Mouse (Mus musculus) erythroblast, embryonic 14.5 days (primary cell): Measurements from ENCODE around the gene Hbq1b. TPM values are rescaled to one million over a fixed set of nuclear protein-coding genes. Genes with fewer than 3 reads are reported as not detected.

Source experiments
- H3K27me3 ChIP-seq: 2 replicates; pipeline ENCODE4 v1.6.1; 2012; ENCODE audit warnings: inconsistent platforms; ENCODE audit not compliant: control insufficient read depth
- H3K36me3 ChIP-seq: 2 replicates; pipeline ENCODE4 v1.6.1; 2012; ENCODE audit warnings: mild to moderate bottlenecking, inconsistent platforms; ENCODE audit not compliant: control insufficient read depth
- H3K4me1 ChIP-seq: 2 replicates; pipeline ENCODE4 v1.6.1; 2012; ENCODE audit warnings: inconsistent platforms; ENCODE audit not compliant: control insufficient read depth
- H3K4me3 ChIP-seq: replicated peaks from 2 replicates; pipeline ENCODE3; 2012; ENCODE audit warnings: moderate library complexity, mild to moderate bottlenecking, inconsistent platforms
- H3K9me3 ChIP-seq: 2 replicates; pipeline ENCODE4 v1.6.1; 2012; ENCODE audit warnings: low read length, inconsistent platforms, mixed read lengths; ENCODE audit not compliant: control insufficient read depth
- GATA1 ChIP-seq: IDR thresholded peaks from 2 replicates; pipeline ENCODE4 v1.6.1; 2012; ENCODE audit warnings: low read length, inconsistent platforms, mixed read lengths
- TAL1 ChIP-seq: IDR thresholded peaks from 3 replicates; pipeline ENCODE4 v1.6.1; 2012; ENCODE audit warnings: low read length, inconsistent platforms, mixed read lengths
- polyA plus RNA-seq: library from polyadenylated mRNA; stranded (reverse); fragments of >175 nt; gene quantifications from 2 replicates; pipeline ENCODE4 v1.2.3, GENCODE M21; 2012

Gene Hbq1b
- polyA plus RNA-seq, 1 experiment: 7.5 TPM

DNA sequence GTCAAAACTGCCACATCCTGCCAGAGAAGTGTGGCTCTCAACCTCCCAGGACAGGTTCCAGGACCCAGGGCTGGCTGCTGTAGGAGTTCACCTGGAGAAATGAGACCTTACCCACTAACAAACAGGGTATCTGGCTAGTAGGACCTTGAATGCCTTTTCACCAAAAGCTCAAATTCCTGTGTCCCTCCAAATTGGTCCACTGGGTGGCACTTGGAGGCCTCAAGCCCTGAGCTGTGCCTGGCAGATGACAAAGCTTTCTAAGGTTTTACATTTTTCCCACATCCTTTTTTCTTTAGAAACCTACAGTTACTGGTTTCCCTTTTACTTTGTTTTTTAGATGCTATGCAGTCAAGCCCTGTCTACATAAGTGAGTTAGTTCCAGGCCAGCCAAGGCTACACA is 39.7 kb upstream of the Hbq1b start:
- Histone ChIP-seq H3K36me3 (peaks cover 98% of the 10 kb centered on the region), H3K9me3 (no peaks in the 10 kb centered on the region), H3K4me1 (peaks cover 99% of the 10 kb centered on the region), H3K27me3 (no peaks in the 10 kb centered on the region), H3K4me3 (peak overlapping the region; percentile 36)
- TF ChIP-seq GATA1 (no peak), TAL1 (no peak)

- Histone ChIP-seq H3K36me3 (peaks cover 98% of the 10 kb centered on the region), H3K27me3 (no peaks in the 10 kb centered on the region), H3K9me3 (no peaks in the 10 kb centered on the region), H3K4me1 (peaks cover 99% of the 10 kb centered on the region), H3K4me3 (no peak overlapping the region)
- TF ChIP-seq TAL1: no peak
- no peak for TF ChIP-seq GATA1
Measured at GRCm38 (mm10) chr11:32248350-32248749, 38.4 kb upstream of the Hbq1b start.

DNA sequence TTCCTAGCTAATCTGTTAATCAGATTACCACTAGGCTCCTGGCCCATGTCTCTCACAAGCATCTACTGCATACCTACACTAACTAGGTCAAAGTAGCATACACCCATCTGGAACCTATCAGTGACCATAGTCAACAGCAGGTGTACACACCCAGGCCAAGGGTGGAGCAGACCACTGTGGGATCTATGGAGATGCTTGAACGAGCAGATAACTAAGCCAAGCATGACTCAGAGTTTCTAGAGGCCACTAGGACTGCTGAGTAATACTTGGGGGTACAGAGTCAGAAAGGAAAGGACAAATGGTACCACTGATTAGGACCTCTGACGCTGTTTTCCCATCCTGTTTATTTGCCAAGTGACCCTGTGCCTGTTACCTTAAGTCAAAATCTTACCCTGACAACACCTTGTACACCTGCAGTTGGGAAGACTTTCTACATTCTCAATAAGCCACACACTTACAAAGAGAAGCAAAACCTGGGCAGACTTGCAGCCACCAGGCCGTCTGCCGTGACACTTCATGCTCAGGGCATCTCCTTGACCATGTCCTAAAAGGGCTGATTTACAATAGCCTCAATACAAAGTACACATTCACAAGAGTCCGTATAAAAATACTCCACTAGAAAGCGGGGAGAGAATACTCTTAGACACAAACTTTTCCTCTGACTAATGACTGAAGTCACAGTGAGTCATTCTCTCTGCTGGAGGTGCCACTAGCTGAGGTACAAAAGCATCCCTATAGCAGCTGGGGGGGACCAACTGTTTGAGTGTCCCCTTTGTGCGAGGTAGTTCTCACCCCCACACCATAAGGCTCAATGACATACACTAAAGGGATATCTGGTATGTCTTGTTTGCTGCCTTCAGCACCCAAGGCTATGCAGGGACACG is 35.6 kb upstream of the Hbq1b start:
- Histone ChIP-seq H3K4me3 (peak overlapping the region; percentile 30), H3K4me1 (peaks cover 100% of the 10 kb centered on the region), H3K9me3 (no peaks in the 10 kb centered on the region), H3K27me3 (no peaks in the 10 kb centered on the region), H3K36me3 (peaks cover 99% of the 10 kb centered on the region)
- peak; percentile 97 for TF ChIP-seq TAL1
- TF ChIP-seq GATA1: peak; percentile 96

- H3K4me1 ChIP-seq: peaks cover 99% of the 10 kb centered on the region
- H3K4me3 ChIP-seq: no peak overlapping the region
- no peak for TF ChIP-seq TAL1
- no peak for TF ChIP-seq GATA1
- no peaks in the 10 kb centered on the region for H3K27me3 ChIP-seq
- peaks cover 95% of the 10 kb centered on the region for H3K36me3 ChIP-seq
- H3K9me3 ChIP-seq: no peaks in the 10 kb centered on the region
Measured at GRCm38 (mm10) chr11:32253121-32253520, 33.6 kb upstream of the Hbq1b start.

GRCm38 (mm10) chr11:32256146-32256545 is 30.6 kb upstream of the Hbq1b start:
- H3K36me3 ChIP-seq: peaks cover 93% of the 10 kb centered on the region
- H3K9me3 ChIP-seq: no peaks in the 10 kb centered on the region
- H3K4me3 ChIP-seq: peak overlapping the region; percentile 36

DNA sequence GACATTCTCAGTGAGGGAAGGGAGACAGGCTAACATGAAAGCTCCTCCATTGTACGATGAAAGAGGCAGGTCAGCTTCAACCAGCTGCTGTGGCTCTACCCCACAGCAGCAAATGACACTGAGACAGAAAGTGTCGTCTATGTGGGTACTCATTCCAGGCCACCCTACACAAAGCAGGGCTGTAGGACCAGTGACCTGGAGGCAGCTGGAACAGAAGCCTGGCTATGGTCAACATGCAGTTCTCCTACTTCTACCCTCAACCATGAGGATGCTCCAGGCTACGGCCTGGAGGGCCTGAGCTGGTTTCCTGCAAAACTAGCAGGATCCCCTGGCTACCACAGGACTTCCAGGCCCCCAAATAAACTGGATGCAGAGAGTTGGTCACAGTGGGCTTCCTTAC is 30.2 kb upstream of the Hbq1b start:
- no peak for TF ChIP-seq TAL1
- TF ChIP-seq GATA1: no peak
- H3K4me1 ChIP-seq: peaks cover 94% of the 10 kb centered on the region
- peaks cover 93% of the 10 kb centered on the region for H3K36me3 ChIP-seq
- no peaks in the 10 kb centered on the region for H3K9me3 ChIP-seq
- no peaks in the 10 kb centered on the region for H3K27me3 ChIP-seq
- peak overlapping the region; percentile 36 for H3K4me3 ChIP-seq

More at GRCm38 (mm10) chr11:32256146-32256545, 30.6 kb upstream of the Hbq1b start:
- Histone ChIP-seq H3K4me1 (peaks cover 95% of the 10 kb centered on the region), H3K27me3 (no peaks in the 10 kb centered on the region)
- TF ChIP-seq TAL1: peak; percentile 96
- TF ChIP-seq GATA1: peak; percentile 90

- Histone ChIP-seq H3K4me3 (no peak overlapping the region), H3K4me1 (peaks cover 95% of the 10 kb centered on the region), H3K9me3 (no peaks in the 10 kb centered on the region), H3K36me3 (peaks cover 86% of the 10 kb centered on the region), H3K27me3 (no peaks in the 10 kb centered on the region)
- TF ChIP-seq TAL1: no peak
- TF ChIP-seq GATA1: no peak
Measured at GRCm38 (mm10) chr11:32262674-32263415, 23.9 kb upstream of the Hbq1b start.

DNA sequence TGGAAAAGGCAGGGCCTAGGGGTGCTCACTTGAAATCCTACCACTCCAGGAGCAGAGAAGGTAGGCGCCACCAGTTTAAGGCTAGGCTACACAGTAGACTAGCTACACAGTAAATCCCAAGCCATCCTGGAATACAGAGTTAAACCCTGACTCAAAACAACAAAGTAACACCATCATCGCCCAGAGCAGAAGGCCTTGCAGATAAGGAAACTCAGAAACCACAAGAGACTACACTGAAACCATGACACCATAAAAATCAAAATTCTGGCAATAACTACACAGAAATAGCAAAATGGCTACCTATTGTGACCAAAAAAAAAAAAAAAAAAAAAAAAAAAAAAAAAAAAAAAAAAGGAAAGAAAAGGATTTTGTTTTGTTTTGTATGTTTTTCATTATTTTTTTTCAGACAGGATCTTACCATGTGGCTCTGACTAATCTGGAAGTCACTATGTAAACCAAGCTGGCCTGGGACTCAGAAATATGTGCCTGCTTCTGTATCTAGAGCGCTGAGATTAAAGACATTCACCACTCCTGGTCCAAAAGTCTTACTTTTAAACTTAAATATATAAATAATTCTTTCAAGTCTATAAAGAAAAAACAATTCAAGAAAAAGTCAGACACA is 21.5 kb upstream of the Hbq1b start:
- Histone ChIP-seq H3K4me1 (peaks cover 98% of the 10 kb centered on the region), H3K9me3 (no peaks in the 10 kb centered on the region), H3K4me3 (peak overlapping the region; percentile 21), H3K36me3 (peaks cover 75% of the 10 kb centered on the region), H3K27me3 (no peaks in the 10 kb centered on the region)
- peak; percentile 86 for TF ChIP-seq GATA1
- TF ChIP-seq TAL1: peak; percentile 87

DNA sequence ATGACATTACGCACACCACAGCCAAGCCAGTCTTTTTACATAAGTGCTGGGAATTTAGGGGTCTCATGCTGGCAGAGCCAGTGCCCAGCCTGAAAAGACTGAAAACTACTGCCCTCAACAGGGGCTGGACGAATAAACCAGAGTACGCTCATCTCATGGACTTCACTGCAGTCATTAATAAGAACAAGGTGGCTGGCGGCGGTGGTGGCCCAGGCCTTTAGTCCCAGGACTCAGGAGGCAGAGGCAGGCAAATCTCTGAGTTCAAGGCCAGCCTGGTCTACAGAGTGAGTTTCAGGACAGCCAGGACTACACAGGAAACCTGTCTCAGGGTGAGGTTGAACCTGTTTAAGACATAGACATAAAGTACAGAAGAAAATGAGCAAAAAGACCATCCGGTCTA is 20.6 kb upstream of the Hbq1b start:
- Histone ChIP-seq H3K27me3 (no peaks in the 10 kb centered on the region), H3K4me1 (peaks cover 97% of the 10 kb centered on the region), H3K9me3 (no peaks in the 10 kb centered on the region), H3K4me3 (peak overlapping the region; percentile 43), H3K36me3 (peaks cover 70% of the 10 kb centered on the region)
- TF ChIP-seq GATA1: no peak
- no peak for TF ChIP-seq TAL1
